Mouse (Mus musculus): Measurements from ENCODE around the gene Six3.

The Six3 gene

GRCm38 (mm10) chr17:85609621-85610392 is 3.6 kb upstream of the Six3 start:
- ChIA-PET CTCF (interaction anchor here in 1 of 4 experiments (1.2 kb wide), 1 partner anchor 24 kb away, joined by 3 read pairs; no protein-coding TSS in a partner anchor), POLR2A (interaction anchor here in 2 of 4 experiments (1.3 to 2.2 kb wide), 2 partner anchors 8 to 9 kb away, joined by 3 to 7 read pairs; no protein-coding TSS in a partner anchor)

GRCm38 (mm10) chr17:85610393-85611115 is 2.9 kb upstream of the Six3 start:
- CTCF ChIA-PET = interaction anchor here in 1 of 4 experiments (1.2 to 1.5 kb wide), 2 partner anchors 23 to 258 kb away, joined by 3 read pairs; no protein-coding TSS in a partner anchor
- POLR2A ChIA-PET = interaction anchor here in 2 of 4 experiments (0.6 to 1.3 kb wide), 2 partner anchors 9 to 898 kb away, joined by 3 to 4 read pairs; no protein-coding TSS in a partner anchor

GRCm38 (mm10) chr17:85611521-85612515 is 1.6 kb upstream of the Six3 start:
- ChIA-PET CTCF (interaction anchor here in 2 of 4 experiments (1.2 to 1.5 kb wide), 2 partner anchors 260 to 422 kb away, joined by 3 to 5 read pairs; no protein-coding TSS in a partner anchor), POLR2A (interaction anchor here in 2 of 4 experiments (1.0 to 1.4 kb wide), 2 partner anchors 13 to 16 kb away, joined by 3 read pairs; no protein-coding TSS in a partner anchor)

GRCm38 (mm10) chr17:85612526-85613265 is 712 bp upstream of the Six3 start:
- CTCF ChIA-PET = interaction anchor here in 2 of 4 experiments (1.0 to 1.2 kb wide), 2 partner anchors 260 to 423 kb away, joined by 3 to 5 read pairs; no protein-coding TSS in a partner anchor
- POLR2A ChIA-PET = interaction anchor here in 2 of 4 experiments (0.8 to 1.4 kb wide), 3 partner anchors 10 to 16 kb away, joined by 3 read pairs; no protein-coding TSS in a partner anchor

- ChIA-PET CTCF (interaction anchor here in 1 of 4 experiments (0.6 kb wide), 1 partner anchor 13 kb away, joined by 3 read pairs; no protein-coding TSS in a partner anchor), POLR2A (interaction anchor here (0.6 to 1.2 kb wide), 6 partner anchors 8 to 544 kb away, joined by 3 to 6 read pairs (median 3); partner anchors contain the start of gene Six2 (in 1 of the 4))
These were observed 758 bp downstream of the Six3 start for GRCm38 (mm10) chr17:85614011-85614721.

- ChIA-PET CTCF (no interaction called here), POLR2A (interaction anchor here in 3 of 4 experiments (1.0 to 1.2 kb wide), 3 partner anchors 8 to 128 kb away, joined by 3 read pairs; partner anchors contain the start of gene Six2 (in 1 of the 3))
These were observed 1.4 kb downstream of the Six3 start for GRCm38 (mm10) chr17:85614722-85615331.

- CTCF ChIA-PET = no interaction called here
These were observed 2.2 kb downstream of the Six3 start for GRCm38 (mm10) chr17:85615586-85615985.

GRCm38 (mm10) chr17:85616526-85617500 is 3.4 kb downstream of the Six3 start:
- ChIA-PET POLR2A (interaction anchor here (0.5 to 1.8 kb wide), 10 partner anchors 8 to 1193 kb away, joined by 3 to 7 read pairs (median 4); partner anchors contain the start of gene Six2 (in 2 of the 4)), CTCF (interaction anchor here (0.6 to 1.6 kb wide), 4 partner anchors 12 to 71 kb away, joined by 3 to 6 read pairs (median 4); partner anchors contain the start of gene Six2 (in 1 of the 4))

More at GRCm38 (mm10) chr17:85615586-85615985, 2.2 kb downstream of the Six3 start:
- POLR2A ChIA-PET = interaction anchor here in 1 of 4 experiments (0.6 to 1.5 kb wide), 2 partner anchors 9 to 129 kb away, joined by 5 to 7 read pairs; no protein-coding TSS in a partner anchor

- ChIA-PET POLR2A (interaction anchor here (0.6 to 1.8 kb wide), 7 partner anchors 9 to 276 kb away, joined by 3 to 7 read pairs (median 5); partner anchors contain the start of gene Six2 (in 1 of the 4)), CTCF (interaction anchor here in 3 of 4 experiments (0.7 to 1.6 kb wide), 4 partner anchors 16 to 111 kb away, joined by 3 to 5 read pairs (median 4); partner anchors contain the start of gene Six2 (in 1 of the 3))
These were observed 4.4 kb downstream of the Six3 start for GRCm38 (mm10) chr17:85617566-85618358.

- ChIA-PET POLR2A (interaction anchor here in 2 of 4 experiments (0.6 to 1.5 kb wide), 7 partner anchors 8 to 73 kb away, joined by 3 to 7 read pairs (median 3); no protein-coding TSS in a partner anchor), CTCF (interaction anchor here in 2 of 4 experiments (0.6 to 0.9 kb wide), 2 partner anchors 69 to 905 kb away, joined by 4 read pairs; no protein-coding TSS in a partner anchor)
These were observed 5.1 kb downstream of the Six3 start for GRCm38 (mm10) chr17:85618359-85619112.

GRCm38 (mm10) chr17:85619113-85620085 is 6.0 kb downstream of the Six3 start:
- POLR2A ChIA-PET = interaction anchor here in 1 of 4 experiments (0.6 to 1.3 kb wide), 7 partner anchors 9 to 130 kb away, joined by 3 to 8 read pairs (median 3); no protein-coding TSS in a partner anchor
- CTCF ChIA-PET = interaction anchor here in 1 of 4 experiments (0.6 kb wide), 2 partner anchors 203 to 905 kb away, joined by 4 to 5 read pairs; no protein-coding TSS in a partner anchor

GRCm38 (mm10) chr17:85620086-85620481 is 6.7 kb downstream of the Six3 start:
- POLR2A ChIA-PET = interaction anchor here in 1 of 4 experiments (0.7 to 1.3 kb wide), 3 partner anchors 13 to 130 kb away, joined by 3 to 8 read pairs (median 3); no protein-coding TSS in a partner anchor

More at GRCm38 (mm10) chr17:85620086-85620481, 6.7 kb downstream of the Six3 start:
- CTCF ChIA-PET = interaction anchor here in 1 of 4 experiments (0.6 kb wide), 1 partner anchor 203 kb away, joined by 5 read pairs; no protein-coding TSS in a partner anchor

Measured in embryonic stem cell, embryonic (primary cell).